Mouse (Mus musculus) midbrain, embryonic 15.5 days (tissue): Measurements from ENCODE around the gene Stk32b. TPM values are rescaled to one million over a fixed set of nuclear protein-coding genes. Genes with fewer than 3 reads are reported as not detected.

Experiments
- ATAC-seq: fragments of 200-750 bp; cut with Nextera tagmentation; replicated peaks from 2 replicates; pipeline ENCODE4 v1.8.0; 2017; ENCODE audit warnings: moderate TSS enrichment
- H3K27ac ChIP-seq: fragments of 300-500 bp; sonication (generic); 2 replicates; pipeline ENCODE4 v1.5.1; 2015; ENCODE audit warnings: mild to moderate bottlenecking, inconsistent platforms
- H3K27me3 ChIP-seq: fragments of 300-500 bp; sonication (generic); replicated peaks from 2 replicates; pipeline ENCODE4 v1.6.1; 2015; ENCODE audit warnings: inconsistent platforms
- H3K36me3 ChIP-seq: fragments of 300-500 bp; sonication (generic); replicated peaks from 2 replicates; pipeline ENCODE4 v1.6.1; 2015; ENCODE audit warnings: inconsistent platforms
- H3K4me1 ChIP-seq: fragments of 300-500 bp; sonication (generic); 2 replicates; pipeline ENCODE4 v1.6.1; 2015; ENCODE audit warnings: inconsistent platforms
- H3K4me2 ChIP-seq: fragments of 300-500 bp; sonication (generic); 2 replicates; pipeline ENCODE4 v1.6.1; 2015; ENCODE audit warnings: inconsistent platforms, mild to moderate bottlenecking, moderate library complexity
- H3K4me3 ChIP-seq: fragments of 300-500 bp; sonication (generic); 2 replicates; pipeline ENCODE4 v1.5.1; 2015; ENCODE audit warnings: mild to moderate bottlenecking, inconsistent platforms
- H3K9ac ChIP-seq: fragments of 300-500 bp; sonication (generic); 2 replicates; pipeline ENCODE4 v1.6.1; 2015; ENCODE audit warnings: mild to moderate bottlenecking, inconsistent platforms
- H3K9me3 ChIP-seq: fragments of 300-500 bp; sonication (generic); 2 replicates; pipeline ENCODE4 v1.6.1; 2016; ENCODE audit warnings: inconsistent platforms
- WGBS: fragments of 180-500 bp; shearing (Covaris S2); methylation state at CpG from one replicate; pipeline ENCODE4 v1.1.7; 2015; ENCODE audit warnings: mixed read lengths; 5-methylcytosine and 5-hydroxymethylcytosine counted together
- polyA plus RNA-seq: library from polyadenylated mRNA; unstranded; fragments of >200 nt; fragmentation: Nextera tagmentation; extraction: Ambion mirVana; gene quantifications from 2 replicates; pipeline ENCODE4 v1.2.1, GENCODE M21; 2015

Stk32b gene
- 29.1 and 31.7 TPM in 2 replicates for polyA plus RNA-seq

GRCm38 (mm10) chr5:37716505-37717372 lies at the start of gene Stk32b:
TSS of gene Stk32b (minus strand) at chr5:37717171.
- H3K4me2 ChIP-seq = peak within 1 kb of the TSS; percentile 77
- H3K9me3 ChIP-seq = no peaks in the 10 kb centered on the region
- no peaks in the 10 kb centered on the region for H3K27me3 ChIP-seq
- H3K4me1 ChIP-seq = peaks cover 20% of the 10 kb centered on the region
- under 1% methylated on average over 40 of the region's 40 CpGs for WGBS
- ATAC-seq = peak; percentile 90
- H3K9ac ChIP-seq = peak within 1 kb of the TSS; percentile 78
- peak within 1 kb of the TSS; percentile 67 for H3K4me3 ChIP-seq
- no peaks in the 10 kb centered on the region for H3K36me3 ChIP-seq
- H3K27ac ChIP-seq = peak within 1 kb of the TSS; percentile 82

- 19% methylated on average over 8 of the region's 8 CpGs for WGBS
- Histone ChIP-seq H3K9ac (no peak overlapping the region), H3K9me3 (no peaks in the 10 kb centered on the region), H3K4me2 (no peak overlapping the region), H3K27ac (no peak overlapping the region), H3K36me3 (no peaks in the 10 kb centered on the region), H3K4me1 (peaks cover 7% of the 10 kb centered on the region; the same call in 1 of the 2 replicates), H3K27me3 (no peaks in the 10 kb centered on the region), H3K4me3 (no peak overlapping the region)
- ATAC-seq = no peak
These were observed 48.9 kb upstream of the Stk32b start for GRCm38 (mm10) chr5:37765851-37766250.

GRCm38 (mm10) chr5:37762046-37762445 lies 45.1 kb upstream of the Stk32b start:
- H3K9ac ChIP-seq = no peak overlapping the region
- no peak for ATAC-seq
- 93% methylated on average over 3 of the region's 3 CpGs for WGBS
- H3K4me1 ChIP-seq = no peaks in the 10 kb centered on the region
- H3K27me3 ChIP-seq = no peaks in the 10 kb centered on the region
- H3K27ac ChIP-seq = no peak overlapping the region
- no peaks in the 10 kb centered on the region for H3K36me3 ChIP-seq
- no peak overlapping the region for H3K4me2 ChIP-seq
- no peaks in the 10 kb centered on the region for H3K9me3 ChIP-seq
- H3K4me3 ChIP-seq = no peak overlapping the region

GRCm38 (mm10) chr5:37753366-37753765 lies 36.4 kb upstream of the Stk32b start:
- 0 out of 2 replicates have a peak, but pooled peaks cover 4% of the 10 kb centered on the region for H3K27me3 ChIP-seq
- H3K9ac ChIP-seq = no peak overlapping the region
- H3K4me3 ChIP-seq = no peak overlapping the region
- H3K9me3 ChIP-seq = no peaks in the 10 kb centered on the region
- H3K36me3 ChIP-seq = no peaks in the 10 kb centered on the region
- H3K27ac ChIP-seq = no peak overlapping the region
- WGBS = 83% methylated on average over 7 of the region's 7 CpGs
- no peak for ATAC-seq
- no peak overlapping the region for H3K4me2 ChIP-seq
- no peaks in the 10 kb centered on the region for H3K4me1 ChIP-seq

GRCm38 (mm10) chr5:37752027-37752967 lies 35.3 kb upstream of the Stk32b start:
- ATAC-seq = peak; percentile 93
- no peaks in the 10 kb centered on the region for H3K9me3 ChIP-seq
- H3K4me1 ChIP-seq = no peaks in the 10 kb centered on the region
- no peak overlapping the region for H3K4me2 ChIP-seq
- no peak overlapping the region for H3K27ac ChIP-seq
- 62% methylated on average over 8 of the region's 8 CpGs for WGBS
- H3K36me3 ChIP-seq = no peaks in the 10 kb centered on the region
- 0 out of 2 replicates have a peak, but pooled peaks cover 4% of the 10 kb centered on the region for H3K27me3 ChIP-seq
- H3K9ac ChIP-seq = no peak overlapping the region
- no peak overlapping the region for H3K4me3 ChIP-seq

- H3K9me3 ChIP-seq = no peaks in the 10 kb centered on the region
- H3K36me3 ChIP-seq = no peaks in the 10 kb centered on the region
- H3K4me1 ChIP-seq = no peaks in the 10 kb centered on the region
- H3K9ac ChIP-seq = no peak overlapping the region
- 77% methylated on average over 13 of the region's 13 CpGs for WGBS
- H3K27ac ChIP-seq = no peak overlapping the region
- H3K4me2 ChIP-seq = no peak overlapping the region
- no peak overlapping the region for H3K4me3 ChIP-seq
- no peak for ATAC-seq
- H3K27me3 ChIP-seq = no peaks in the 10 kb centered on the region
These were observed 27.1 kb upstream of the Stk32b start for GRCm38 (mm10) chr5:37743889-37744707.

- H3K9me3 ChIP-seq = no peaks in the 10 kb centered on the region
- no peak overlapping the region for H3K27ac ChIP-seq
- no peaks in the 10 kb centered on the region for H3K36me3 ChIP-seq
- no peaks in the 10 kb centered on the region for H3K4me1 ChIP-seq
- H3K9ac ChIP-seq = no peak overlapping the region
- H3K27me3 ChIP-seq = no peaks in the 10 kb centered on the region
- H3K4me3 ChIP-seq = no peak overlapping the region
- no peak for ATAC-seq
- WGBS = 53% methylated on average over 7 of the region's 7 CpGs
- H3K4me2 ChIP-seq = no peak overlapping the region
These were observed 19.2 kb upstream of the Stk32b start for GRCm38 (mm10) chr5:37736213-37736612.

GRCm38 (mm10) chr5:37735224-37735623 lies 18.3 kb upstream of the Stk32b start, which contains the start of gene Cytl1:
TSS of gene Cytl1 (plus strand) at chr5:37735519.
- Histone ChIP-seq H3K9me3 (no peaks in the 10 kb centered on the region), H3K9ac (no peak within 1 kb of the TSS), H3K4me3 (no peak within 1 kb of the TSS), H3K27me3 (no peaks in the 10 kb centered on the region), H3K4me2 (no peak within 1 kb of the TSS), H3K27ac (no peak within 1 kb of the TSS), H3K4me1 (no peaks in the 10 kb centered on the region), H3K36me3 (no peaks in the 10 kb centered on the region)
- 57% methylated on average over 5 of the region's 5 CpGs for WGBS
- no peak for ATAC-seq

GRCm38 (mm10) chr5:37730781-37731180 lies 13.8 kb upstream of the Stk32b start:
- no peak overlapping the region for H3K4me2 ChIP-seq
- H3K9me3 ChIP-seq = no peaks in the 10 kb centered on the region
- H3K36me3 ChIP-seq = no peaks in the 10 kb centered on the region
- 88% methylated on average over 2 of the region's 2 CpGs for WGBS
- no peaks in the 10 kb centered on the region for H3K4me1 ChIP-seq
- no peak for ATAC-seq
- H3K4me3 ChIP-seq = no peak overlapping the region
- H3K27ac ChIP-seq = no peak overlapping the region
- no peaks in the 10 kb centered on the region for H3K27me3 ChIP-seq
- H3K9ac ChIP-seq = no peak overlapping the region

GRCm38 (mm10) chr5:37725220-37725886 lies 8.4 kb upstream of the Stk32b start:
- H3K4me2 ChIP-seq = no peak overlapping the region
- H3K9ac ChIP-seq = no peak overlapping the region
- H3K9me3 ChIP-seq = no peaks in the 10 kb centered on the region
- no peak for ATAC-seq
- H3K4me3 ChIP-seq = no peak overlapping the region
- no peaks in the 10 kb centered on the region for H3K36me3 ChIP-seq
- 0 out of 2 replicates have a peak, but pooled peaks cover 3% of the 10 kb centered on the region for H3K4me1 ChIP-seq
- WGBS = 76% methylated on average over 4 of the region's 4 CpGs
- no peaks in the 10 kb centered on the region for H3K27me3 ChIP-seq
- no peak overlapping the region for H3K27ac ChIP-seq

GRCm38 (mm10) chr5:37720670-37721069 lies 3.7 kb upstream of the Stk32b start:
- Histone ChIP-seq H3K4me2 (no peak overlapping the region), H3K4me3 (no peak overlapping the region), H3K9me3 (no peaks in the 10 kb centered on the region), H3K9ac (no peak overlapping the region), H3K36me3 (no peaks in the 10 kb centered on the region), H3K27ac (no peak overlapping the region), H3K4me1 (peaks cover 10% of the 10 kb centered on the region; the same call in 1 of the 2 replicates), H3K27me3 (no peaks in the 10 kb centered on the region)
- ATAC-seq = no peak
- 27% methylated on average over 6 of the region's 6 CpGs for WGBS
